Mouse (Mus musculus) cerebellum, adult (tissue): ENCODE data around the gene Nrp2.

Experiments
- ATAC-seq: cut with Nextera tagmentation; 2 replicates; pipeline ENCODE4 v1.9.2; 2017; ENCODE audit warnings: mild to moderate bottlenecking, moderate library complexity, mixed read lengths; ENCODE audit not compliant: insufficient number of reproducible peaks, low FRiP score, low TSS enrichment

The Nrp2 gene

DNA sequence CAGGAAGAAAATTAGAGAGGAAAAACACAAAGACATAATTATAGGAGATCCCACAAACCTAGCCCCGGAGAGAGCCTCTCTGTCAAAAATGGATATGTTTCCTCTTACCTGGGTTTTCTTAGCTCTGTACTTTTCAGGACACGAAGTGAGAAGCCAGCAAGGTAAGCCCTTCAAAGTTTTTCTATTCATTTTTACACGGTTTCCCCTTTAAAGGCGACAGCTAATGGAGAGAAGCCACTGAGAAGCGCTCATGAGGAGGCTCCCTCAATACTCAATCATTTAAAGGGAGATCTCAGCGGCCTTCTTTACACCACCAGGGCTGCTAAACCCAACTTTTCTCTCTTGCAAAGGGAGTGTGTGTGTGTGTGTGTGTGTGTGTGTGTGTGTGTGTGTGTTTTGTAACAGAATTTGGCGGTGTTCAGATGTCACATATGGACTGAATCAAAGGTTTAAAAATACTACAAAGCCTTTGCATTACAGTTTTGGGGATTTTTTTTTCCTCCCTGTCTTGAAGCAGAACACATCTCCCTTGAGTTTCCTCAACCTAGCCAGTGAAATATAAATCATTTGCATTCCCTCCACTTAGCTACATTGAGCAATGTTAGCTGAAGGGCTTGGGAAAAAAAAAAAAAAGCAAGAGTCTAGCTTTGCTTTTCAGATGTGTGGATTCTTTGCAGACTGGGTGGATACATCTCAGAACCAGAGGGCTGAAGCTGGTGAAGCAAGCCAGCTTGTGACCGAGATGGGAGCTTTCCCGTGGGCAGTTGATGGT is 1.2 kb downstream of the Nrp2 start:
- no peak for ATAC-seq

DNA sequence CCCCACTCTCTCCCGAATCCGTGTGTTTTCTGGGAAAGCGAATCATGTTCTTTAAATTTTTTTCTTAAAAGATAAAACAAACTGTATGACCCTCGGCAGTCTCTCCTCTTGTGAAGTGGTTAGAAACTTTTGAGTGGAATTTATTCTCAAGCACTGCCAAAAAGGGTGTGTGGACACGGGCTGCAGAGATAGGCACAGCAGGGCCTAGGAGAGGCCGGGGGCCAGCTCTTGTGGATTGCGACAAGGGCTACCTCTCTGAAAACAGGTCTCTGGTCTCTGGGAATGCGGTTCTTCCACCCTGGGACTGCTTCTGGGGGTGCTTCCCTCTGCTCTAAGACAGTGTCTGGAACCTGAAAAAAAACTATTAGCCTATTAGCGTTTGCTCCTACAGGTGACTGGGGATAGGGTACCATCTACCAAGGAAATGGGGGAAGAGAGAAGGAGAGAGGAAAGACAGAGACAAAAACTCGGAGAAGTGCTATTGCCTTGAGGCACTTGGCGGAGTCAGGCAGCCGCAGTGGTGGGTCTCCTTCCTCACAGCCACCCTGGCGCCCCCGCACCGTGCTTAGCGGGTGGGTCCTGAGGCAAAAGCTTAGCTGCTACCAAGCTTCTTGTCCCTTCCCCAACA is 1.9 kb downstream of the Nrp2 start:
- ATAC-seq, result no peak

DNA sequence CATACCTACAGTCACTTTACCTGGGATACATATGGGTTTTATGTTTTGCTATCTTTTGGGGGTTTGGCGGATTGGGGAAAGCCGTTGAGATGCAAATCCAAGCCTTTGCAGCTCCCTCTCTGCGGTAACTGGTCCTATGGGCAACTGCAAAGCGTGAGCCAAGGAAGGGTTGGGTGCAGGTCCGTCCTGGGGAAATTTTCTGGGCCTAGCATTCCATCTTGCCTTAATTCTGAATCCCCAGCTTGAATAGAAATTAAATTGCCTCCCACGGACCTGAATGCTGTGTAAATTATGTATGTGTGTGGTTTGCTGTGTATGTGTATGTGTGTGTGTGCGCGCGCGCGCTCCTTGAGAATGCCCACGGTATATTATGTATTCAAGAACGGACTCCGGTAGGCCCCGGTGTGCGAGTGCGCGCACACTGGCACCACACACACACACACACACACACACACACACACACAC is 2.5 kb downstream of the Nrp2 start:
- no peak for ATAC-seq

GRCm38 (mm10) chr1:62706085-62707021 is 3.3 kb downstream of the Nrp2 start:
- ATAC-seq, result peak; percentile 32; the same call in 1 of the 2 replicates

GRCm38 (mm10) chr1:62707101-62707912 is 4.2 kb downstream of the Nrp2 start:
- ATAC-seq, result no peak

- ATAC-seq, result no peak
These were observed 5.1 kb downstream of the Nrp2 start for GRCm38 (mm10) chr1:62707913-62708860.

- ATAC-seq, result no peak
These were observed 6.8 kb downstream of the Nrp2 start for GRCm38 (mm10) chr1:62709770-62710335.

- ATAC-seq, result no peak
These were observed 10.1 kb downstream of the Nrp2 start for GRCm38 (mm10) chr1:62713021-62713676.

GRCm38 (mm10) chr1:62715004-62715403 is 11.9 kb downstream of the Nrp2 start:
- ATAC-seq, result no peak

- no peak for ATAC-seq
These were observed 12.6 kb downstream of the Nrp2 start for GRCm38 (mm10) chr1:62715692-62716091.

- no peak for ATAC-seq
These were observed 13.9 kb downstream of the Nrp2 start for GRCm38 (mm10) chr1:62716836-62717478.

DNA sequence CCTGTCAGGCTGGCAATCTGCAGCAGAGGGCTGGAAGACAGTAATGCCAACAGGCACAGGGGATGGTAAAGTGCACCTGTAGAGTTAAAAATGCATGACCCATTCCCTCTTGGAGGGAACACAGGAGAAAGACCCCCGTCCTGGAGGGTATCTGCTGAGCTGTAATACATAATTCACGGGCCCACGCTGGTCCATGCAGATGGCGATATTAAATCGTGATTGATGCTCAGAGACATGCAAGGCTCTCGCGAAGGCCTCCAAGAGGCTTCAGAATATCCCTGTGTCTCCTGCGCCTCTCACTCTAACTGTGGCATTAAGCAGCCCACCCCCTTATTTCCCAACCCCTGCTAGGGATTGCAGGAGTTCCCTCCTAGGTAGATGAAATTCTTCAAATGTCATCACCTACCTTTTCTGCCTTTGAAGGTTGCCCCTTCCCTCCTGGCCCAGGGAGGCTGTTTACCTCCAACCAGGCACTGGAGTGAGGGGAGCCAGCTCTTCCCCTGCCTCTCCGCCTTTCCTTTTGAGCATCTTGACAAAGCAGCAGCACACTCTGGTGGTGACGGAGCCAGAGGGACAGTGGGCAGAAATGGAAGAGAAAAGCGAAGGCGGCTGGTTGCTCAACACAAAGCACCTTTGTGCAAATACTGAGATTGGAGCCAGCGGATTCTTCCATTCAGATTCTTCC is 14.6 kb downstream of the Nrp2 start:
- no peak for ATAC-seq

- no peak for ATAC-seq
These were observed 15.1 kb downstream of the Nrp2 start for GRCm38 (mm10) chr1:62718237-62718571.

- ATAC-seq, result no peak
These were observed 15.7 kb downstream of the Nrp2 start for GRCm38 (mm10) chr1:62718750-62719149.

DNA sequence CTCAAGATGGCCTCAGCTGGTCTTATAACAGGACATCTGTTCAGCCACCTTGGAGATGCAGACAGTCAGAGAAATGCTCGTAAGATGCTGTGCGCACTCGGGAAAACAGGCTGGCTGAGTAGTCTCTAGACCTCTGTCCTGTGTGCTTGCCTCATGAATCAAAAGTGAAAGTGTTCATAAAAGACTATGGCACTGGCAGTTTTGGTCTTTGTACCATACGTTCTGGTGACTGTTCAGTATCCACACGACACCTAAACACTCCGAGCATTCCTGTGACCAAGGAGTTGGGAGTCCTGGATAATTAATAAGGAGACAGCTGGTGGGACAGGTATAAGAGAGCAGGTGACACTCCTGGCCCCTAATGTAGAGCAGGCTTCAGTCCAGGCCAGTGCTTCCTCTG is 16.7 kb downstream of the Nrp2 start:
- ATAC-seq, result no peak

DNA sequence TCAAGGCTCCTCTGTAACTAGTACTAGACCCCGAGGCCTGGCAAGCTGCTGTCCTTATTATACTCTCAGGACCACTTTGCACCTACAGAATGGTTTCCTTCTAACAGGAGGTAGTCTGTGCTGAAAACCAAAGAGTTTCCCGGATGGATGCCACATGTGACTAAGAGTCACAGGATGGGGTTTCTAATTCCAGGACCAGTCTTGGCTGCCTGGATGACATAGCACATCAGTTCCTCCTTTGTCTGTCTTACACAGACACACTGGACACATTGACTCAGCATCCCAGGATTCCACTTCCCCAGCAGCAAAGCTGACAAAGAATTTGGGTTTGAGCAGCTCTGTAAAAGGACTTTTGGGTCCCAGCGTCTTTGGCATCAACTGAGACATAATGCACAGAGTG is 17.1 kb downstream of the Nrp2 start:
- ATAC-seq, result no peak
